Mouse (Mus musculus) testis, adult 2 months (tissue): ENCODE results near the gene Gnb2.

Source experiments
- CTCF ChIP-seq: fragments of 200-500 bp; IDR thresholded peaks from 2 replicates; pipeline ENCODE4 v1.5.1; 2012; ENCODE audit warnings: low read depth, mild to moderate bottlenecking, inconsistent platforms, low read length, moderate library complexity; ENCODE audit not compliant: control insufficient read depth, insufficient read depth, insufficient replicate concordance
- POLR2A ChIP-seq: fragments of 200-500 bp; IDR thresholded peaks from 2 replicates; pipeline ENCODE4 v1.6.1; 2012; ENCODE audit warnings: low read depth, mild to moderate bottlenecking, inconsistent platforms, low read length, moderate library complexity; ENCODE audit not compliant: control insufficient read depth

- TF ChIP-seq CTCF: no peak
- no peak for TF ChIP-seq POLR2A
These were observed 29.7 kb upstream of the Gnb2 start for GRCm38 (mm10) chr5:137562965-137563364.
